Mouse (Mus musculus): ENCODE data around the gene Pced1b. TPM values are rescaled to one million over a fixed set of nuclear protein-coding genes. Genes with fewer than 3 reads are reported as not detected.

The Pced1b gene
- total and polyA plus RNA-seq, 2 experiments = 0.92 to 5.6 TPM

- Histone ChIP-seq H3K9ac (ENCODE audit: low read depth, low read length) (no peak overlapping the region), H3K4me1 (ENCODE audit: control insufficient read depth, insufficient read depth, low read length) (peaks cover 8% of the 10 kb centered on the region), H3K36me3 (ENCODE audit: control insufficient read depth, insufficient read depth, low read length) (no peaks in the 10 kb centered on the region), H3K4me3 (ENCODE audit: insufficient read depth, low read depth, low read length) (no peak overlapping the region), H3K27me3 (ENCODE audit: control insufficient read depth, insufficient read depth, low read length) (no peaks in the 10 kb centered on the region), H3K79me2 (ENCODE audit: control insufficient read depth, insufficient read depth, low read length) (no peaks in the 10 kb centered on the region), H3K27ac (replicated peaks; ENCODE audit: insufficient read depth, low read depth, low read length) (no peak overlapping the region)
- no peak for TF ChIP-seq CTCF (IDR thresholded peaks at IDR 0.05; ENCODE audit: low read depth, low read length)
- no peak for TF ChIP-seq POLR2A (IDR thresholded peaks at IDR 0.05; ENCODE audit: extremely low read depth, insufficient read depth, low read length)
- DNase-seq (ENCODE audit: extremely low read depth, low read depth, low spot score) = peak; percentile 84
- 43% methylated on average over 6 of the region's 6 CpGs for WGBS
Observed at GRCm38 (mm10) chr15:97234076-97234475, 12.8 kb upstream of the Pced1b start.

DNA sequence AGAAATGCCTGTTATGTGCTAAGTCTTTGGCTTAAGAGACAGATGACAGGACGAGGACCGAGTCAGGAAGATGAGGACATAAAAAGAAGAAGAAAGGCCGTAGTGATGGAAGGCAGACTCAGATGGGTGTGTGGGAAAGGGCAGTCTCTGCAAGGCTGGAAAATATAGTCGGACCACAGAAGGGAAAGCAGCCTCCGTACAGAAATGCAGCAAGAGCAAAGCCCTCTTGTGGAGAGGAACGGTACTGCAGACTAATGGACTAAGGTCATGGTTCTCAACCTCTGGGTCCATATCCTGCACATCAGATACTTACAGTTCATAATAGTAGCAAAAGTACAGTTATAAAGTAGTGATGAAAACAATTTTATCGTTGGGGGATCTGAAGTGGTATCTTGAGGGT is 11.7 kb upstream of the Pced1b start:
- TF ChIP-seq POLR2A (IDR thresholded peaks at IDR 0.05; ENCODE audit: extremely low read depth, insufficient read depth, low read length) = no peak
- TF ChIP-seq CTCF (IDR thresholded peaks at IDR 0.05; ENCODE audit: low read depth, low read length) = peak; percentile 64
- Histone ChIP-seq H3K4me3 (ENCODE audit: insufficient read depth, low read depth, low read length) (no peak overlapping the region), H3K27ac (replicated peaks; ENCODE audit: insufficient read depth, low read depth, low read length) (no peak overlapping the region), H3K4me1 (ENCODE audit: control insufficient read depth, insufficient read depth, low read length) (peaks cover 3% of the 10 kb centered on the region; the same call in 1 of the 2 replicates), H3K79me2 (ENCODE audit: control insufficient read depth, insufficient read depth, low read length) (no peaks in the 10 kb centered on the region), H3K27me3 (ENCODE audit: control insufficient read depth, insufficient read depth, low read length) (no peaks in the 10 kb centered on the region), H3K9ac (ENCODE audit: low read depth, low read length) (no peak overlapping the region), H3K36me3 (ENCODE audit: control insufficient read depth, insufficient read depth, low read length) (no peaks in the 10 kb centered on the region)
- peak; percentile 64 for DNase-seq (ENCODE audit: extremely low read depth, low read depth, low spot score)
- 22% methylated on average over 7 of the region's 7 CpGs for WGBS

- no peak for DNase-seq (ENCODE audit: extremely low read depth, low read depth, low spot score)
- WGBS = 32% methylated on average over 9 of the region's 9 CpGs
- no peak overlapping the region for H3K27ac ChIP-seq (replicated peaks; ENCODE audit: insufficient read depth, low read depth, low read length)
- H3K79me2 ChIP-seq (ENCODE audit: control insufficient read depth, insufficient read depth, low read length) = no peaks in the 10 kb centered on the region
- no peak for TF ChIP-seq POLR2A (IDR thresholded peaks at IDR 0.05; ENCODE audit: extremely low read depth, insufficient read depth, low read length)
- TF ChIP-seq CTCF (IDR thresholded peaks at IDR 0.05; ENCODE audit: low read depth, low read length) = peak; percentile 93
- no peaks in the 10 kb centered on the region for H3K36me3 ChIP-seq (ENCODE audit: control insufficient read depth, insufficient read depth, low read length)
- H3K27me3 ChIP-seq (ENCODE audit: control insufficient read depth, insufficient read depth, low read length) = no peaks in the 10 kb centered on the region
- H3K4me3 ChIP-seq (ENCODE audit: insufficient read depth, low read depth, low read length) = no peak overlapping the region
- peaks cover 3% of the 10 kb centered on the region; the same call in 1 of the 2 replicates for H3K4me1 ChIP-seq (ENCODE audit: control insufficient read depth, insufficient read depth, low read length)
- H3K9ac ChIP-seq (ENCODE audit: low read depth, low read length) = no peak overlapping the region
Observed at GRCm38 (mm10) chr15:97236943-97237342, 10.0 kb upstream of the Pced1b start.

DNA sequence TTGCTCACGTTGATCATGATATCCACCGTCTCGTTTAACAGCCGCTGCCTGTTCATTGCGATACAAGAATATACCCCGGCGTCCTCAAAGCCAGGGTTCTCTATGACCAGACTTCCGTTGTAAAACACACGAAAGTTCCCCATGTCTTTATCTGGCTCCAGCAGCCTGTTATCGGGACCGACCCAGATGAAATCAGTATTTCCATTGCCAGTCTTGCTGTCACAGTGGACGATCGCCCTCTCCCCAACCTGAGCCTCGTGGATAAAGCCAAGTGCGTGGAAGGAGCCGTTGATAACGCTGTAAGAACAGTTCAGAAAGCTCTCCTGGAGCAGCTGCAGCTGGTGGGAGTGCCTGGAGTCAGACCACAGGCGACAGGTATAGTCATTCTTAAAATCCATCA is 1.5 kb upstream of the Pced1b start:
- no peaks in the 10 kb centered on the region; the same call in 1 of the 2 replicates for H3K36me3 ChIP-seq (ENCODE audit: control insufficient read depth, insufficient read depth, low read length)
- H3K79me2 ChIP-seq (ENCODE audit: control insufficient read depth, insufficient read depth, low read length) = peaks cover 11% of the 10 kb centered on the region; the same call in 1 of the 2 replicates
- no peak overlapping the region for H3K9ac ChIP-seq (ENCODE audit: low read depth, low read length)
- H3K4me1 ChIP-seq (ENCODE audit: control insufficient read depth, insufficient read depth, low read length) = 0 out of 2 replicates have a peak, but pooled peaks cover 2% of the 10 kb centered on the region
- DNase-seq (ENCODE audit: extremely low read depth, low read depth, low spot score) = no peak
- WGBS = 89% methylated on average over 18 of the region's 18 CpGs
- TF ChIP-seq CTCF (IDR thresholded peaks at IDR 0.05; ENCODE audit: low read depth, low read length) = no peak
- no peak for TF ChIP-seq POLR2A (IDR thresholded peaks at IDR 0.05; ENCODE audit: extremely low read depth, insufficient read depth, low read length)
- no peak overlapping the region for H3K27ac ChIP-seq (replicated peaks; ENCODE audit: insufficient read depth, low read depth, low read length)
- no peak overlapping the region for H3K4me3 ChIP-seq (ENCODE audit: insufficient read depth, low read depth, low read length)
- no peaks in the 10 kb centered on the region for H3K27me3 ChIP-seq (ENCODE audit: control insufficient read depth, insufficient read depth, low read length)

DNA sequence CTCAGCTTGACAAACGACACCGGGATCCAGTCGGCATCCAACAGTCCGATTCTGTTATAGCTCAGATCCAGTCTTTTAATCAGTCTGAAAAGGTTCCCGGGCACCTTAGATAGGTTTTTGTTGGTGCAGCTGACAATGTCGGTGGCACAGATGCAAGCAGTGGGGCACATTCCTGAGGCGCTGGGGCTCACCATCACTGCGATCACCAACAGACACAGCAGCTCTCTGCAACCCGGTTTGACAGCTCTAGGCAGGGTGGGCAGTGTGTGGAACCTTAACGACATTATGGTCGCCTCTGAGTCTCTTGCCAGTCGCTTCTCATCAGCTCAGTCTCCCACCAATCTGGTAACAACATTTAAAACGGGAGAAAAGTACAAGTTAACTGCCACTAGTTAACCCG is 651 bp upstream of the Pced1b start:
- no peak overlapping the region for H3K9ac ChIP-seq (ENCODE audit: low read depth, low read length)

GRCm38 (mm10) chr15:97247791-97248161 is 869 bp downstream of the Pced1b start:
- WGBS = under 1% methylated on average over 14 of the region's 14 CpGs
- Histone ChIP-seq H3K79me2 (ENCODE audit: control insufficient read depth, insufficient read depth, low read length) (peaks cover 16% of the 10 kb centered on the region; the same call in 1 of the 2 replicates), H3K27me3 (ENCODE audit: control insufficient read depth, insufficient read depth, low read length) (no peaks in the 10 kb centered on the region), H3K4me1 (ENCODE audit: control insufficient read depth, insufficient read depth, low read length) (0 out of 2 replicates have a peak, but pooled peaks cover 2% of the 10 kb centered on the region), H3K36me3 (ENCODE audit: control insufficient read depth, insufficient read depth, low read length) (no peaks in the 10 kb centered on the region; the same call in 1 of the 2 replicates), H3K9ac (ENCODE audit: low read depth, low read length) (peak overlapping the region; percentile 100), H3K4me3 (ENCODE audit: insufficient read depth, low read depth, low read length) (peak overlapping the region; percentile 98), H3K27ac (replicated peaks; ENCODE audit: insufficient read depth, low read depth, low read length) (peak overlapping the region; percentile 83)
- TF ChIP-seq CTCF (IDR thresholded peaks at IDR 0.05; ENCODE audit: low read depth, low read length) (peak; percentile 8; the same call in 1 of the 2 replicates), POLR2A (IDR thresholded peaks at IDR 0.05; ENCODE audit: extremely low read depth, insufficient read depth, low read length) (no peak)
- DNase-seq (ENCODE audit: extremely low read depth, low read depth, low spot score) = peak; percentile 61

More for the DNA sequence above, 651 bp upstream of the Pced1b start:
- 43% methylated on average over 14 of the region's 14 CpGs for WGBS
- Histone ChIP-seq H3K79me2 (ENCODE audit: control insufficient read depth, insufficient read depth, low read length) (peaks cover 14% of the 10 kb centered on the region; the same call in 1 of the 2 replicates), H3K4me3 (ENCODE audit: insufficient read depth, low read depth, low read length) (0 out of 2 replicates have a peak overlapping the region, but pooled peaks have one; percentile 1), H3K4me1 (ENCODE audit: control insufficient read depth, insufficient read depth, low read length) (0 out of 2 replicates have a peak, but pooled peaks cover 2% of the 10 kb centered on the region), H3K27me3 (ENCODE audit: control insufficient read depth, insufficient read depth, low read length) (no peaks in the 10 kb centered on the region), H3K36me3 (ENCODE audit: control insufficient read depth, insufficient read depth, low read length) (no peaks in the 10 kb centered on the region; the same call in 1 of the 2 replicates), H3K27ac (replicated peaks; ENCODE audit: insufficient read depth, low read depth, low read length) (no peak overlapping the region)
- TF ChIP-seq POLR2A (IDR thresholded peaks at IDR 0.05; ENCODE audit: extremely low read depth, insufficient read depth, low read length) (no peak), CTCF (IDR thresholded peaks at IDR 0.05; ENCODE audit: low read depth, low read length) (no peak)
- no peak for DNase-seq (ENCODE audit: extremely low read depth, low read depth, low spot score)
